ENCODE assay signal across 8 mouse cellular contexts in genomic region chr15:31224806-31225642, GRCm38 (mm10). TPM values are rescaled to one million over a fixed set of nuclear protein-coding genes. Genes with fewer than 3 reads are reported as not detected.
A peak's percentile ranks its signal among the peaks of the same experiment; 100 is the strongest.
DNase-seq lines count a peak whose midpoint lies in the region; ATAC-seq and TF ChIP-seq lines count a peak whose summit lies in the region.

No protein-coding gene starts in this region.

- H3K4me3 ChIP-seq in neural tube, embryonic 11.5 days (ENCODE audit: low read depth, low read length), result peak overlapping the region; percentile 61
- H3K4me3 ChIP-seq in hindbrain, embryonic 10.5 days, result peak overlapping the region; percentile 80
- peak overlapping the region; percentile 91 for H3K4me3 ChIP-seq in limb, embryonic 15.5 days
- peak overlapping the region; percentile 79 for H3K4me3 ChIP-seq in midbrain, postnatal 0 days (ENCODE audit: low read depth, low read length)

- intact Hi-C loops in left cerebral cortex, postnatal 25 days (cut with DNase I), result no loop called here

- no peaks in the 10 kb centered on the region for H3K36me3 ChIP-seq in neural tube, embryonic 11.5 days (ENCODE audit: control insufficient read depth, insufficient read depth, low read length)
- no peaks in the 10 kb centered on the region for H3K36me3 ChIP-seq in hindbrain, embryonic 10.5 days
- no peaks in the 10 kb centered on the region for H3K36me3 ChIP-seq in limb, embryonic 15.5 days
- H3K36me3 ChIP-seq in midbrain, postnatal 0 days (ENCODE audit: insufficient read depth, low read length), result no peaks in the 10 kb centered on the region

- H3K27me3 ChIP-seq in neural tube, embryonic 11.5 days (ENCODE audit: control insufficient read depth, insufficient read depth, low read length), result no peaks in the 10 kb centered on the region
- no peaks in the 10 kb centered on the region for H3K27me3 ChIP-seq in hindbrain, embryonic 10.5 days (ENCODE audit: insufficient read depth, poor library complexity, severe bottlenecking)
- no peaks in the 10 kb centered on the region for H3K27me3 ChIP-seq in limb, embryonic 15.5 days
- H3K27me3 ChIP-seq in midbrain, postnatal 0 days (ENCODE audit: insufficient read depth, low read length), result no peaks in the 10 kb centered on the region

- no peak for DNase-seq in neural tube, embryonic 11.5 days (ENCODE audit: low spot score)
- no peak for DNase-seq in neural tube, embryonic 10.5 days (ENCODE audit: extremely low spot score, low spot score)
- peak; percentile 29 to 39 for DNase-seq in cerebellum, postnatal 25 days
- DNase-seq in hindbrain, embryonic 10.5 days (ENCODE audit: low spot score), result peak; percentile 18
- DNase-seq in midbrain, postnatal 0 days (ENCODE audit: low spot score), result peak; percentile 50
- DNase-seq in left cerebral cortex, postnatal 25 days (ENCODE audit: low spot score in 2 of 2), result no peak
- DNase-seq in urinary bladder, postnatal 10 days (ENCODE audit: low spot score), result no peak

- no peak overlapping the region for H3K27ac ChIP-seq in neural tube, embryonic 11.5 days (ENCODE audit: low read depth, low read length)
- H3K27ac ChIP-seq in hindbrain, embryonic 10.5 days, result peak overlapping the region; percentile 92
- H3K27ac ChIP-seq in limb, embryonic 15.5 days, result peak overlapping the region; percentile 91
- peak overlapping the region; percentile 79; the same call in 1 of the 2 replicates for H3K27ac ChIP-seq in midbrain, postnatal 0 days (ENCODE audit: low read depth, low read length)

- TF ChIP-seq CTCF in midbrain, postnatal 0 days (IDR thresholded peaks at IDR 0.05), result no peak

- H3K9ac ChIP-seq in neural tube, embryonic 11.5 days (ENCODE audit: low read length), result peak overlapping the region; percentile 77
- peak overlapping the region; percentile 89 for H3K9ac ChIP-seq in limb, embryonic 15.5 days
- peak overlapping the region; percentile 87 for H3K9ac ChIP-seq in midbrain, postnatal 0 days (replicated peaks; ENCODE audit: low read length, poor library complexity, severe bottlenecking)

- WGBS in neural tube, embryonic 11.5 days, result 38% methylated on average over 13 of the region's 13 CpGs
- 48% methylated on average over 13 of the region's 13 CpGs for WGBS in hindbrain, embryonic 10.5 days
- 25% methylated on average over 13 of the region's 13 CpGs for WGBS in limb, embryonic 15.5 days
- WGBS in midbrain, postnatal 0 days, result 35% methylated on average over 13 of the region's 13 CpGs

- H3K9me3 ChIP-seq in neural tube, embryonic 11.5 days (ENCODE audit: control insufficient read depth, low read length), result no peaks in the 10 kb centered on the region
- H3K9me3 ChIP-seq in hindbrain, embryonic 10.5 days, result no peaks in the 10 kb centered on the region
- H3K9me3 ChIP-seq in limb, embryonic 15.5 days, result no peaks in the 10 kb centered on the region
- no peaks in the 10 kb centered on the region for H3K9me3 ChIP-seq in midbrain, postnatal 0 days (ENCODE audit: low read length)

- H3K4me2 ChIP-seq in neural tube, embryonic 11.5 days (ENCODE audit: low read depth), result peak overlapping the region; percentile 63
- H3K4me2 ChIP-seq in limb, embryonic 15.5 days, result peak overlapping the region; percentile 68
- peak overlapping the region; percentile 76 for H3K4me2 ChIP-seq in midbrain, postnatal 0 days (ENCODE audit: low read depth, low read length, poor library complexity, severe bottlenecking)

- no peak for ATAC-seq in neural tube, embryonic 11.5 days (ENCODE audit: insufficient read depth, low FRiP score, low TSS enrichment)
- no peak for ATAC-seq in limb, embryonic 15.5 days (ENCODE audit: insufficient number of reproducible peaks, low FRiP score, low TSS enrichment, low read depth)
- ATAC-seq in midbrain, postnatal 0 days (ENCODE audit: low FRiP score), result no peak

- 0 out of 2 replicates have a peak, but pooled peaks cover 3% of the 10 kb centered on the region for H3K4me1 ChIP-seq in neural tube, embryonic 11.5 days (ENCODE audit: control insufficient read depth, insufficient read depth, low read length)
- H3K4me1 ChIP-seq in hindbrain, embryonic 10.5 days (replicated peaks), result peaks cover 14% of the 10 kb centered on the region
- peaks cover 2% of the 10 kb centered on the region; the same call in 1 of the 2 replicates for H3K4me1 ChIP-seq in limb, embryonic 15.5 days
- H3K4me1 ChIP-seq in midbrain, postnatal 0 days (ENCODE audit: insufficient read depth, low read length), result no peaks in the 10 kb centered on the region

RNA-seq across cellular contexts. Expression of gene Dap, which starts 0.9 kb away (rescaled TPM):
- polyA plus RNA-seq in neural tube, embryonic 11.5 days (2014; fragmentation: Nextera tagmentation; extraction: Ambion mirVana), result 44.5 and 51.4 TPM in 2 replicates
- 38.3 and 41.9 TPM in 2 replicates for polyA plus RNA-seq in hindbrain, embryonic 10.5 days (2016; fragmentation: Nextera tagmentation; extraction: Ambion mirVana)
- polyA plus RNA-seq in limb, embryonic 15.5 days (2015; fragmentation: Nextera tagmentation; extraction: Ambion mirVana), result 112 and 125 TPM in 2 replicates
- 14.8 and 22.1 TPM in 2 replicates for total RNA-seq in midbrain, postnatal 0 days (2014; rRNA removed)
- 26.1 and 28.2 TPM in 2 replicates for polyA plus RNA-seq in midbrain, postnatal 0 days (2015; fragmentation: Nextera tagmentation; extraction: Ambion mirVana)
- total RNA-seq in left cerebral cortex, postnatal 25 days (2021), result 1 to 10 TPM; 6.8 to 7.6 TPM

Comparison
In these comparisons a context has a peak if more than half of its experiments do, and no peak if none do; other contexts are left out.
1. DNase-seq: peak in cerebellum, postnatal 25 days (2 of 2), hindbrain, embryonic 10.5 days (single experiment) and midbrain, postnatal 0 days (single experiment); none in neural tube, embryonic 11.5 days (single experiment), neural tube, embryonic 10.5 days (single experiment), left cerebral cortex, postnatal 25 days (0 of 2) and urinary bladder, postnatal 10 days (single experiment).
2. Peak in every context shown above with its lines, with median percentiles within 50 percentile points of each other: H3K4me2 ChIP-seq, H3K4me3 ChIP-seq and H3K9ac ChIP-seq.